In the genomic region with DNA sequence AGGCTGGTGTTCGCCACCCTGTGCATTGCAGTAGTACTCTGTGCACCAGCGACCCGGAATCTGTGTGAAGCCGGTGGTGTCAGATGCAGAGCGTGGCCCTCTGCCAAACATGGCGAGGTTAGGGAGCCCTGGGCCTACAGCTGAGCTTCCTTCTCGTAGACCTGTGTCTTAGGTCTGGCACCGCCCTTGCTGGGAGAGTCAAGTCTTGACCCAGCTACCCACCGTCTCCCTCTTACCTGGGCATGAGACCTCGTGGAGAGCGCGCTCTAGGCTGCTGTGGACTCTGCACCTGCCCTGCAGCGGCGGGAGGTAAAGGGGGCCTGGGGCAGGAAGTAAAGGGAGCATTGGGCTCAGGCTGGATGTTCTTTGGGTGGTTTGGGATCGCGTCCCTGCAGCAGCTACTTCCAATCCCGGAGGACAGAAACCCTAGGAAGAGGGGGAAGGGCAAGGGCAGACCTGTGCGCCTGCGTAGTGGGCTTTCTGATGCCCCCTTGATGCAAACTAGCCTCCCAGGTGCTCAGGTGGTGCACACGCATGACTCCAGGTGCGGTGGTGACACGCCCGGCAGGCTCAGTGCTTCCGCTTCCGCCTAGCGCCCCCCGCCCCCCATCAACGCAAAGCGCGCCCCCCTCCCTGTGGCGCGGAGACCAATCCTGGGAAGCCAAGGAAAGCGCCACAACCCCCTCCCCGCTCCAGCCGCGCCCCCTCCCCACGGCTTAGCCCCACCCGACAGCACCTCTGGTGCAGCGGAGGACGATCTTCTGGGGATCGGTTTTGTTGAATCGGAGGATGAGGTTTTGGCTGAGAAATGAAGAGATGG, we compare ENCODE assay signal across 8 mouse cellular contexts. TPM values are rescaled to one million over a fixed set of nuclear protein-coding genes. Genes with fewer than 3 reads are reported as not detected.
A peak's percentile ranks its signal among the peaks of the same experiment; 100 is the strongest.
DNase-seq lines count a peak whose midpoint lies in the region; ATAC-seq and TF ChIP-seq lines count a peak whose summit lies in the region.

No protein-coding gene starts in this region.

- intact Hi-C loops in left cerebral cortex, postnatal 14 days (cut with DNase I): loop anchor here (5.0 kb wide), 1 partner anchor 67 kb away; no protein-coding TSS in a partner anchor

- ATAC-seq in forebrain, postnatal 0 days: peak; percentile 93
- peak; percentile 88 for ATAC-seq in neural tube, embryonic 13.5 days (ENCODE audit: low read depth)
- no peak for ATAC-seq in erythroblast, adult 5-6 weeks (replicated peaks; ENCODE audit: low FRiP score, poor library complexity, severe bottlenecking)

- WGBS in kidney, adult 2 months: 19% methylated on average over 42 of the region's 42 CpGs
- 11% methylated on average over 42 of the region's 42 CpGs for WGBS in forebrain, postnatal 0 days
- 15% methylated on average over 42 of the region's 42 CpGs for WGBS in neural tube, embryonic 13.5 days

- H3K36me3 ChIP-seq in kidney, adult 2 months (ENCODE audit: control insufficient read depth, insufficient read depth, low read length): no peaks in the 10 kb centered on the region
- no peaks in the 10 kb centered on the region for H3K36me3 ChIP-seq in forebrain, postnatal 0 days (ENCODE audit: insufficient read depth)
- H3K36me3 ChIP-seq in neural tube, embryonic 13.5 days: no peaks in the 10 kb centered on the region

- peak overlapping the region; percentile 81 for H3K9ac ChIP-seq in forebrain, postnatal 0 days
- peak overlapping the region; percentile 84 for H3K9ac ChIP-seq in neural tube, embryonic 13.5 days

- peak overlapping the region; percentile 90 for H3K4me2 ChIP-seq in forebrain, postnatal 0 days (ENCODE audit: low read depth)
- H3K4me2 ChIP-seq in neural tube, embryonic 13.5 days: peak overlapping the region; percentile 91

- DNase-seq in kidney, adult 2 months: no peak
- DNase-seq in kidney, adult 18-20 months: no peak
- DNase-seq in cerebellum, adult 18-20 months: peak; percentile 71 to 80
- peak; percentile 92 for DNase-seq in forebrain, postnatal 0 days
- peak; percentile 69 to 77 for DNase-seq in left cerebral cortex, postnatal 14 days (ENCODE audit: low spot score in 2 of 2)
- DNase-seq in c-Kit-positive CD71-positive TER-119-positive erythroid progenitor cells, embryonic 14.5 days (ENCODE audit: low spot score): no peak

- H3K27me3 ChIP-seq in kidney, adult 2 months (replicated peaks; ENCODE audit: control insufficient read depth, insufficient read depth, low read length): no peaks in the 10 kb centered on the region
- no peaks in the 10 kb centered on the region for H3K27me3 ChIP-seq in forebrain, postnatal 0 days (ENCODE audit: insufficient read depth, low read length)
- no peaks in the 10 kb centered on the region for H3K27me3 ChIP-seq in neural tube, embryonic 13.5 days

- TF ChIP-seq CTCF in kidney, adult 2 months (conservative IDR thresholded peaks at IDR 0.05; ENCODE audit: insufficient read depth, insufficient read length, low read depth, low read length): no peak
- no peak; the same call in 1 of the 2 replicates for TF ChIP-seq CTCF in forebrain, postnatal 0 days (IDR thresholded peaks at IDR 0.05; ENCODE audit: low read depth)

- no peak overlapping the region for H3K27ac ChIP-seq in kidney, adult 2 months (ENCODE audit: insufficient read depth, low read depth, low read length)
- peak overlapping the region; percentile 86 for H3K27ac ChIP-seq in forebrain, postnatal 0 days (ENCODE audit: low read depth, low read length)
- peak overlapping the region; percentile 86 for H3K27ac ChIP-seq in neural tube, embryonic 13.5 days (replicated peaks)

- no peaks in the 10 kb centered on the region for H3K9me3 ChIP-seq in forebrain, postnatal 0 days (ENCODE audit: low read length)
- no peaks in the 10 kb centered on the region for H3K9me3 ChIP-seq in neural tube, embryonic 13.5 days

- peaks cover 11% of the 10 kb centered on the region for H3K4me1 ChIP-seq in kidney, adult 2 months (ENCODE audit: control insufficient read depth, insufficient read depth, low read length)
- H3K4me1 ChIP-seq in forebrain, postnatal 0 days (ENCODE audit: insufficient read depth): peaks cover 26% of the 10 kb centered on the region
- H3K4me1 ChIP-seq in neural tube, embryonic 13.5 days (replicated peaks): peaks cover 45% of the 10 kb centered on the region

- H3K4me3 ChIP-seq in kidney, adult 2 months (ENCODE audit: insufficient read depth, low read depth, low read length): peak overlapping the region; percentile 12
- peak overlapping the region; percentile 65 for H3K4me3 ChIP-seq in forebrain, postnatal 0 days (ENCODE audit: low read depth, low read length)
- H3K4me3 ChIP-seq in neural tube, embryonic 13.5 days: peak overlapping the region; percentile 54

- TF ChIP-seq POLR2A in kidney, adult 2 months (IDR thresholded peaks at IDR 0.05; ENCODE audit: low read depth, low read length): no peak

RNA-seq across cellular contexts. Expression of a gene that starts 41.8 kb away (rescaled TPM):
- polyA plus RNA-seq in kidney, adult 2 months (2012; rRNA removed): 15.1 and 16.6 TPM in 2 replicates
- total RNA-seq in forebrain, postnatal 0 days (2014; rRNA removed): 371 and 376 TPM in 2 replicates
- polyA plus RNA-seq in forebrain, postnatal 0 days (2015; fragmentation: Nextera tagmentation; extraction: Ambion mirVana): 89.6 and 118 TPM in 2 replicates
- 100 to 1,000 TPM; 249 to 271 TPM for total RNA-seq in left cerebral cortex, postnatal 14 days (2021)
- polyA plus RNA-seq in neural tube, embryonic 13.5 days (2015; fragmentation: Nextera tagmentation; extraction: Ambion mirVana): 107 and 116 TPM in 2 replicates
- 1.7 and 3.1 TPM in 2 replicates for total RNA-seq in erythroblast, adult 5-6 weeks (2015; ENCODE audit: low replicate concordance)
- total RNA-seq in erythroblast, adult 5-6 weeks (2017; ENCODE audit: low replicate concordance): 2.0 and 5.6 TPM in 2 replicates

Comparison
In these comparisons a context has a peak if more than half of its experiments do, and no peak if none do; other contexts are left out.
1. DNase-seq: peak in cerebellum, adult 18-20 months (2 of 2), forebrain, postnatal 0 days (single experiment) and left cerebral cortex, postnatal 14 days (2 of 2); none in kidney, adult 2 months (single experiment), kidney, adult 18-20 months (single experiment) and c-Kit-positive CD71-positive TER-119-positive erythroid progenitor cells, embryonic 14.5 days (single experiment).
2. H3K4me3 ChIP-seq: peak in every context shown above with its lines; median percentile 65 in forebrain, postnatal 0 days; 54 in neural tube, embryonic 13.5 days; 12 in kidney, adult 2 months.
3. RNA of a gene that starts 41.8 kb away (total RNA-seq): 371 to 376 TPM in forebrain, postnatal 0 days and 249 to 271 TPM in left cerebral cortex, postnatal 14 days; 1.7 to 5.6 TPM in erythroblast, adult 5-6 weeks; every median in the first group is over 10 times any median in the second.